Mouse (Mus musculus): ENCODE measurements around the gene Trim30c. TPM values are rescaled to one million over a fixed set of nuclear protein-coding genes. Genes with fewer than 3 reads are reported as not detected.

Trim30c gene
- 0.08 TPM in 1 of 2 replicates, not detected in the other for polyA plus RNA-seq (2012; rRNA removed)

DNA sequence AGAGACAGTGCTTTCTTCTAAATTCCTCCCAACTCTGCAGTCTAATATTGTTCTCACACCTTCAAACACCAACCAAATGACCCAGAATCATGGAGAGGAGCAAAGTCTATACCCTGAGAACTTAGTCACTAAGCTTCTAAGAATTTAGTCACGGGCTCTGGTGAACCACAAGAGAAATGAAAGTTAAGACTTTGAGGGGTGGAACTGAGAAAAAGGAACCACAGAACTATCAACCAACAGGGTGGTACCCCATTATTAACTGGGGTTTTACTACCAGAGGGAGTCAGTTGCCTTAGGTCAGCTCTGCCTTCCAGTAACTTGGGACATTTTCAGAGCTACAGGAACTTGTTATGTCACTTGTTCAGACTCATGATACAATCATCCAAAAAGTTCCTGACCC lies at the start of gene Trim30c:
TSS of gene Trim30c (minus strand) at position 140 of the 400 bp plus-strand sequence.

DNA sequence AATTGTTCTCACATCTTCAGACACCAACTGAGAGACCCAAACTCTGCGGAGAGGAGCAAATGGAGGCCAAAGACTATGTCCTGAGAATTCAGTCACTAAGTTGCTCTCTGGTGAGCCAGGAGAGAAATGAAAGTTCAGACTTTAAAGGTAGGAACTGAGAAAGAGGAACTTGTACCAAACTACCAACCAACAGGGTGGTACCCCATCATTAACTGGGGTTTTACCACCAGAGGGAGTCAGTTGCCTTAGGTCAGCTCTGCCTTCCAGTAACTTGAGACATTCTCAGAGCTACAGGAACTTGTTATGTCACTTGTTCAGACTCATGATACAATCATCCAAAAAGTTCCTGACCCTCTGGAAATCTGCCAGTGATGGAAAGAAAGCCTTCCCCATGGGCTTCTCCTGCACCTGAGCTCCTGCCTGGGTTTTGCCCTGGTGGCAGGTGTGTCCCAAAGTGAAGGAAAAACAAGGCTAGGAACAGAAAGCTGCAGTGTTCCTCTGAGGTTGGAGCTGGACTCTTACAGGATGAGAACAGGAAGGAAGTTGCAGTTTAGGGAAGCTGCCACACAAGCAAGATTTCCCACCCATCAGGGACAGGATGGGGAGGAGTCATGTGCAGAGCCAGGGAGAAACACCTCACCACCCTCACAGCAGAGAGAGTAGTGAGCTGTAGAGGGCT lies 30.8 kb downstream of the Trim30c start, which contains the start of gene Trim30b:
TSS of gene Trim30b (minus strand) at position 149 of the 679 bp plus-strand sequence.

DNA sequence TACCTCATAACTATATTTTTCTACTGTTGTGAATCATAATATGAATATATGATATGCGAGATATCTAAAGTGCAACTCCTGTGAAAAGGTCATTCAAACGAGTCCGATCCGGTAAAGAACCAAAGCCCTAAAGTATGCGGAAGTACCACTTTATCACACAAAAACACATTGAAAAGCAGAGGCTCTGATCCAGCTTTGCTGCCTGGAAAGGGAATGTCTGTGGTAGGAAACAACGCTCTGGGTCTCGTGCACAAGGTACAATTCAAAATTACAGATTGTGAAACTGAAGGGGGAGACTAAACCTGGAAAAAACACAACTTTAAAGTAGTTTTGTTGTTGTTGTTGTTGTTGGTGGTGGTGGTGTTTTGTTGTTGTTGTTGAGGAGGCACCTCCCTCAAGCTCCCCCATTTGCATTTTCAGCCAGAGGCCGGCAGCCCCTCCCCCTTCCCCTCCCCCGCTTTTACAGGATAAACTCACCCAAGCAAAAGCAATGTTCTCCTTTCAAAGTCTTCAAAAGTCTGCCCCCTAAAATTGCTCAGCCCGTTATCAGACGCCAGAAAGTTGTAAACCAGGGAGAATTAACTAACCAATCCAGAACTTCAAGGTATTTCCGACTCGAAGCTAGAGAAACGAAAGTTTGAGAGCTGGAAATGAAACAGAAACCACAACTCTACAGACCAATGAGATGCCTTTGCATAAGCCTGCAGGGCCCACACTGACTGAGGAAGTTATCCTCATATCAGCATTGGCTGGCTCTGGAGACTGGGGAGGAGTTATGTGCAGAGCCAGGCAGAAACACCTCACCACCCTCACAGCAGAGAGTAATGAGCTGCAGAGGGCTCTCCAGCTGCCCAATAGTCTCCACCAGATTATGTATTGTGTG lies 47.7 kb downstream of the Trim30c start, which contains the start of gene Trim12c:
TSS of gene Trim12c (minus strand) at position 646 of the 883 bp plus-strand sequence.

Other genes with a start within 250 kb of the Trim30c start
- gene Olfm5, start 236.0 kb downstream of the Trim30c start, polyA plus RNA-seq (2012; rRNA removed) = not detected in 2 replicates
- gene Olfr648, start 217.4 kb downstream of the Trim30c start, polyA plus RNA-seq (2012; rRNA removed) = not detected in 2 replicates
- gene Olfr649, start 204.9 kb downstream of the Trim30c start, polyA plus RNA-seq (2012; rRNA removed) = not detected in 2 replicates
- 4.6 and 4.8 TPM in 2 replicates for gene Trim6, start 182.0 kb downstream of the Trim30c start, polyA plus RNA-seq (2012; rRNA removed)
- 2.0 and 2.5 TPM in 2 replicates for gene Trim34a, start 156.4 kb downstream of the Trim30c start, polyA plus RNA-seq (2012; rRNA removed)
- gene Trim5, start 112.7 kb downstream of the Trim30c start, polyA plus RNA-seq (2012; rRNA removed) = 0.21 TPM in 2 replicates
- 2.3 TPM in 2 replicates for gene Trim12a, start 85.4 kb downstream of the Trim30c start, polyA plus RNA-seq (2012; rRNA removed)
- gene Trim34b, start 71.4 kb downstream of the Trim30c start, polyA plus RNA-seq (2012; rRNA removed) = 1.4 and 2.2 TPM in 2 replicates
- 2.0 and 2.3 TPM in 2 replicates for gene Trim12c, start 47.5 kb downstream of the Trim30c start, polyA plus RNA-seq (2012; rRNA removed)
- gene Trim30b, start 31.0 kb downstream of the Trim30c start, polyA plus RNA-seq (2012; rRNA removed) = 0.06 TPM in 1 of 2 replicates, not detected in the other
- 0.77 and 0.94 TPM in 2 replicates for gene Trim30a, start 64.4 kb upstream of the Trim30c start, polyA plus RNA-seq (2012; rRNA removed)
- 1.6 and 2.0 TPM in 2 replicates for gene Trim30d, start 107.0 kb upstream of the Trim30c start, polyA plus RNA-seq (2012; rRNA removed)
- gene Olfr651, start 149.3 kb upstream of the Trim30c start, polyA plus RNA-seq (2012; rRNA removed) = not detected in 2 replicates
- gene Olfr652, start 160.1 kb upstream of the Trim30c start, polyA plus RNA-seq (2012; rRNA removed) = not detected in 2 replicates
- gene Olfr653, start 176.5 kb upstream of the Trim30c start, polyA plus RNA-seq (2012; rRNA removed) = not detected in 2 replicates
- gene Olfr654, start 186.2 kb upstream of the Trim30c start, polyA plus RNA-seq (2012; rRNA removed) = not detected in 2 replicates
- 0.17 TPM in 1 of 2 replicates, not detected in the other for gene Olfr655, start 200.9 kb upstream of the Trim30c start, polyA plus RNA-seq (2012; rRNA removed)
- gene Olfr656, start 213.1 kb upstream of the Trim30c start, polyA plus RNA-seq (2012; rRNA removed) = not detected in 2 replicates
- gene Olfr657, start 224.0 kb upstream of the Trim30c start, polyA plus RNA-seq (2012; rRNA removed) = not detected in 2 replicates
- 0.07 and 0.08 TPM in 2 replicates for gene Olfr658, start 246.5 kb upstream of the Trim30c start, polyA plus RNA-seq (2012; rRNA removed)